Mouse (Mus musculus) midbrain, embryonic 14.5 days (tissue): ENCODE results near the gene Ttll7. TPM values are rescaled to one million over a fixed set of nuclear protein-coding genes. Genes with fewer than 3 reads are reported as not detected.

ENCODE experiments used
- ATAC-seq: fragments of 200-750 bp; cut with Nextera tagmentation; 2 replicates; pipeline ENCODE4 v1.8.0; 2017; ENCODE audit warnings: moderate number of reproducible peaks, moderate library complexity; ENCODE audit not compliant: low FRiP score, low TSS enrichment
- DNase-seq: peaks from one replicate; pipeline ENCODE4 v3.0.0-alpha.2; 2015
- H3K27ac ChIP-seq: fragments of 300-500 bp; sonication (generic); replicated peaks from 2 replicates; pipeline ENCODE4 v1.5.1; 2014; ENCODE audit warnings: mild to moderate bottlenecking, low read depth, low read length, moderate library complexity
- H3K27me3 ChIP-seq: fragments of 300-500 bp; sonication (generic); 2 replicates; pipeline ENCODE4 v1.6.1; 2014; ENCODE audit warnings: low read length, control low read depth, mixed read lengths; ENCODE audit not compliant: control insufficient read depth, insufficient read depth
- H3K36me3 ChIP-seq: fragments of 300-500 bp; sonication (generic); 2 replicates; pipeline ENCODE4 v1.6.1; 2014; ENCODE audit warnings: low read length, control low read depth; ENCODE audit not compliant: control insufficient read depth, insufficient read depth
- H3K4me1 ChIP-seq: fragments of 300-500 bp; sonication (generic); 2 replicates; pipeline ENCODE4 v1.6.1; 2014; ENCODE audit warnings: mild to moderate bottlenecking, antibody characterized with exemption, low read length, control low read depth; ENCODE audit not compliant: control insufficient read depth, insufficient read depth
- H3K4me2 ChIP-seq: fragments of 300-500 bp; sonication (generic); 2 replicates; pipeline ENCODE4 v1.6.1; 2014; ENCODE audit warnings: mild to moderate bottlenecking, low read length, moderate library complexity
- H3K4me3 ChIP-seq: fragments of 300-500 bp; sonication (generic); replicated peaks from 2 replicates; pipeline ENCODE4 v1.5.1; 2014; ENCODE audit warnings: low read depth, low read length
- H3K9ac ChIP-seq: fragments of 300-500 bp; sonication (generic); replicated peaks from 2 replicates; pipeline ENCODE4 v1.6.1; 2014; ENCODE audit warnings: mild to moderate bottlenecking, low read length, moderate library complexity
- H3K9me3 ChIP-seq: fragments of 300-500 bp; sonication (generic); 2 replicates; pipeline ENCODE4 v1.6.1; 2016; ENCODE audit warnings: low read length, control low read depth, mixed read lengths; ENCODE audit not compliant: control insufficient read depth
- WGBS: fragments of 180-500 bp; shearing (Covaris S2); extraction: QIAGEN DNeasy Blood & Tissue Kit; methylation state at CpG from one replicate; pipeline ENCODE4 v1.1.7; 2014; 5-methylcytosine and 5-hydroxymethylcytosine counted together
- polyA plus RNA-seq: library from polyadenylated mRNA; unstranded; fragments of >200 nt; fragmentation: Nextera tagmentation; extraction: Ambion mirVana; gene quantifications from 2 replicates; pipeline ENCODE4 v1.2.1, GENCODE M21; 2014

Ttll7 gene
- polyA plus RNA-seq, 1 experiment from 2014 or later: 8.4 TPM

- ATAC-seq (no peak), DNase-seq (no peak)
- no peak overlapping the region for H3K27ac ChIP-seq
- no peaks in the 10 kb centered on the region for H3K36me3 ChIP-seq
- no peak overlapping the region for H3K4me2 ChIP-seq
- 95% methylated on average over 7 of the region's 7 CpGs for WGBS
- no peaks in the 10 kb centered on the region for H3K27me3 ChIP-seq
- H3K9me3 ChIP-seq: no peaks in the 10 kb centered on the region
- H3K4me1 ChIP-seq: no peaks in the 10 kb centered on the region
- no peak overlapping the region for H3K9ac ChIP-seq
- H3K4me3 ChIP-seq: no peak overlapping the region
Measured at GRCm38 (mm10) chr3:147028382-147028781, 176.2 kb downstream of the Ttll7 start.

- Histone ChIP-seq H3K9ac (no peak overlapping the region), H3K4me3 (no peak overlapping the region), H3K27me3 (no peaks in the 10 kb centered on the region), H3K4me2 (no peak overlapping the region), H3K36me3 (no peaks in the 10 kb centered on the region), H3K27ac (no peak overlapping the region), H3K9me3 (no peaks in the 10 kb centered on the region), H3K4me1 (no peaks in the 10 kb centered on the region)
- WGBS: 65% methylated on average over 11 of the region's 11 CpGs
- peak; percentile 12 for DNase-seq
- ATAC-seq: no peak
Measured at GRCm38 (mm10) chr3:147029718-147030117, 177.6 kb downstream of the Ttll7 start.

GRCm38 (mm10) chr3:147030266-147030880 lies 178.2 kb downstream of the Ttll7 start:
- no peaks in the 10 kb centered on the region for H3K9me3 ChIP-seq
- H3K27ac ChIP-seq: no peak overlapping the region
- no peak overlapping the region for H3K9ac ChIP-seq
- DNase-seq: no peak
- 33% methylated on average over 11 of the region's 11 CpGs for WGBS
- H3K4me1 ChIP-seq: no peaks in the 10 kb centered on the region
- ATAC-seq: no peak
- H3K36me3 ChIP-seq: no peaks in the 10 kb centered on the region
- H3K27me3 ChIP-seq: no peaks in the 10 kb centered on the region
- H3K4me3 ChIP-seq: no peak overlapping the region
- no peak overlapping the region for H3K4me2 ChIP-seq

Other genes starting within 250 kb of the Ttll7 start
- gene Dnase2b, start 236.8 kb upstream of the Ttll7 start, polyA plus RNA-seq: not detected in 2 replicates
- gene 4930503B20Rik, start 201.1 kb upstream of the Ttll7 start, polyA plus RNA-seq: not detected in 2 replicates
- 0.53 TPM in 1 of 2 replicates, not detected in the other for gene Samd13, start 166.8 kb upstream of the Ttll7 start, polyA plus RNA-seq
- 143 and 186 TPM in 2 replicates for gene Prkacb, start 39.4 kb upstream of the Ttll7 start, polyA plus RNA-seq